ENCODE assay signal across 16 mouse cellular contexts in the genomic region with DNA sequence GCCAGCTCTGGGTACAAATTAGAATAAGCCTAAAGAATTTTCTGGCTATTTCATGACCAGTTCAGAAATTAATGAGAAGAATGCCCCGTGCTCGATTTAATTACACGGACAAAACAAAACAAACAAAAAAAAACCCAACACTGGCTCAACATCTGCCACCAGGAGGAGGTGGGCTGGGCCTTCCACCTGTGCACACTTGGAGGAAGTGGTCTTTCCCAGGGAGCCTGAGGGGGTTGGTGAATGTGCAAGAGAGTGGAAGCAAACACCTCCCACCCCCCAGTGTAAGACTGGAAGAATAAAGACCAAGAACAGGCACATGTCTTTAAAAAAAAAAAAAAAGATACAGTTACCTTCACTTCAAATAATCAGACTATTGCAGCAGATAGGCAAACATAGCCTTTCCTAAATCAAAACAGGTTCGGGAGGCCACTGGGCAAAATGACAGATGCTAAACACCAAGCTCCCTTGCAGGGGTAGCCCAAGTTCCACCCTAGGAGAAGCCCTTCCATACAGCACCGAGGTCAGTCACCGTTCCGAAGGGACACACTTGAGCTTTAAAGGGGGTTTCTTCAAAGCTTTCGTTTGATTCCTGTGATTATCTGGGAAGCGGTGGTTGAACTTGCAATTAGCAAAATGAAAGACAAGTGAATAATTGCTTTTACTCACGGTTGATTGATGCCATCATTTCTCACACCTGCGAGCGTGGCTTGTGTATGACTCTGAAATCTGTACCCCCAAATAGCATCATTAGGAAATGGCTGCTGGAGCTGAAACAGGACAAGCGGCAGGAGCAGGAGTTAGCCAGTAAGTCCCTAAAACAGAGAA. TPM values are rescaled to one million over a fixed set of nuclear protein-coding genes. Genes with fewer than 3 reads are reported as not detected.
DNase-seq lines count a peak whose midpoint lies in the region; ATAC-seq and TF ChIP-seq lines count a peak whose summit lies in the region.
"Had no signal": no experiment of that assay in that cellular context is flagged by ENCODE, and none has a peak within 500 bp of the region (broad histone marks: within the 10 kb centered on the region; RNA-seq: fewer than 3 reads in every experiment).

No protein-coding gene starts in this region.

- H3K36me3 ChIP-seq in hindbrain, embryonic 12.5 days = peaks cover 4% of the 10 kb centered on the region; the same call in 1 of the 2 replicates
- H3K36me3 ChIP-seq in hindbrain, embryonic 16.5 days (ENCODE audit: control insufficient read depth, insufficient read depth, low read length) = no peaks in the 10 kb centered on the region
- H3K36me3 ChIP-seq in forebrain, embryonic 14.5 days (ENCODE audit: control insufficient read depth, insufficient read depth, low read length) = 0 out of 2 replicates have a peak, but pooled peaks cover 3% of the 10 kb centered on the region
- H3K36me3 ChIP-seq in midbrain, embryonic 14.5 days (ENCODE audit: control insufficient read depth, insufficient read depth, low read length) = no peaks in the 10 kb centered on the region; the same call in 1 of the 2 replicates
- H3K36me3 ChIP-seq in kidney, adult 2 months (ENCODE audit: control insufficient read depth, insufficient read depth, low read length) = no peaks in the 10 kb centered on the region
- H3K36me3 ChIP-seq: G1E had no signal

- no peak overlapping the region for H3K4me3 ChIP-seq in hindbrain, embryonic 12.5 days
- no peak overlapping the region for H3K4me3 ChIP-seq in hindbrain, embryonic 16.5 days (ENCODE audit: low read length)
- no peak overlapping the region for H3K4me3 ChIP-seq in forebrain, embryonic 14.5 days (ENCODE audit: low read depth, low read length)
- no peak overlapping the region for H3K4me3 ChIP-seq in midbrain, embryonic 14.5 days (replicated peaks; ENCODE audit: low read depth, low read length)
- H3K4me3 ChIP-seq in kidney, adult 2 months (ENCODE audit: insufficient read depth, low read depth, low read length) = no peak overlapping the region
- H3K4me3 ChIP-seq: gastrocnemius, adult 2 months had no signal

- no peak overlapping the region for H3K9ac ChIP-seq in hindbrain, embryonic 12.5 days
- no peak overlapping the region for H3K9ac ChIP-seq in hindbrain, embryonic 16.5 days (ENCODE audit: low read depth, low read length)
- no peak overlapping the region; the same call in 1 of the 2 replicates for H3K9ac ChIP-seq in forebrain, embryonic 14.5 days (ENCODE audit: low read length)
- H3K9ac ChIP-seq in midbrain, embryonic 14.5 days (replicated peaks; ENCODE audit: low read length) = no peak overlapping the region
- H3K9ac ChIP-seq: lung, embryonic 14.5 days had no signal

- H3K4me1 ChIP-seq in hindbrain, embryonic 12.5 days = peaks cover 29% of the 10 kb centered on the region
- peaks cover 15% of the 10 kb centered on the region for H3K4me1 ChIP-seq in hindbrain, embryonic 16.5 days (ENCODE audit: control insufficient read depth, insufficient read depth, low read depth, low read length)
- H3K4me1 ChIP-seq in forebrain, embryonic 14.5 days (ENCODE audit: control insufficient read depth, insufficient read depth, low read length) = peaks cover 22% of the 10 kb centered on the region
- peaks cover 19% of the 10 kb centered on the region for H3K4me1 ChIP-seq in midbrain, embryonic 14.5 days (ENCODE audit: control insufficient read depth, insufficient read depth, low read length)
- H3K4me1 ChIP-seq in kidney, adult 2 months (ENCODE audit: control insufficient read depth, insufficient read depth, low read length) = no peaks in the 10 kb centered on the region

- 32% methylated on average over 13 of the region's 13 CpGs for WGBS in hindbrain, embryonic 12.5 days
- 28% methylated on average over 13 of the region's 13 CpGs for WGBS in hindbrain, embryonic 16.5 days
- 4% methylated on average over 13 of the region's 13 CpGs for WGBS in forebrain, embryonic 14.5 days
- 35% methylated on average over 13 of the region's 13 CpGs for WGBS in midbrain, embryonic 14.5 days
- WGBS in kidney, adult 2 months = 50% methylated on average over 13 of the region's 13 CpGs

- DNase-seq in ZHBTc4 (ENCODE audit: low read depth, low spot score) = peak; percentile 40
- DNase-seq in forebrain, embryonic 14.5 days (ENCODE audit: low spot score) = peak; percentile 48
- DNase-seq in midbrain, embryonic 14.5 days = peak; percentile 21
- DNase-seq in layer of hippocampus, adult 8-10 months (ENCODE audit: low spot score in 2 of 2) = no peak
- DNase-seq in kidney, adult 2 months = no peak
- DNase-seq: adrenal gland, postnatal 14 days; cerebellum, adult 9-10 months; gastrocnemius, adult 2 months; heart, adult 18-20 months; kidney, adult 9 months; liver; lung, embryonic 14.5 days; right cerebral cortex, postnatal 4 days had no signal

- no peak for ATAC-seq in hindbrain, embryonic 12.5 days (ENCODE audit: low FRiP score)
- ATAC-seq in hindbrain, embryonic 16.5 days = no peak
- no peak for ATAC-seq in forebrain, embryonic 14.5 days
- ATAC-seq in midbrain, embryonic 14.5 days (ENCODE audit: low FRiP score, low TSS enrichment) = no peak

- peak overlapping the region; percentile 30 for H3K27ac ChIP-seq in hindbrain, embryonic 12.5 days
- H3K27ac ChIP-seq in hindbrain, embryonic 16.5 days (ENCODE audit: low read depth, low read length) = no peak overlapping the region
- H3K27ac ChIP-seq in forebrain, embryonic 14.5 days (ENCODE audit: low read depth, low read length) = no peak overlapping the region
- no peak overlapping the region for H3K27ac ChIP-seq in midbrain, embryonic 14.5 days (replicated peaks; ENCODE audit: low read depth, low read length)
- no peak overlapping the region for H3K27ac ChIP-seq in kidney, adult 2 months (ENCODE audit: insufficient read depth, low read depth, low read length)
- H3K27ac ChIP-seq: gastrocnemius, adult 2 months had no signal

- no peak for TF ChIP-seq CTCF in kidney, adult 2 months (conservative IDR thresholded peaks at IDR 0.05; ENCODE audit: insufficient read depth, insufficient read length, low read depth, low read length)

- no peaks in the 10 kb centered on the region; the same call in 1 of the 2 replicates for H3K27me3 ChIP-seq in hindbrain, embryonic 12.5 days
- H3K27me3 ChIP-seq in hindbrain, embryonic 16.5 days (replicated peaks; ENCODE audit: control insufficient read depth, insufficient read depth, low read length) = no peaks in the 10 kb centered on the region
- 0 out of 2 replicates have a peak, but pooled peaks cover 4% of the 10 kb centered on the region for H3K27me3 ChIP-seq in forebrain, embryonic 14.5 days (replicated peaks; ENCODE audit: control insufficient read depth, insufficient read depth, low read length)
- H3K27me3 ChIP-seq in midbrain, embryonic 14.5 days (ENCODE audit: control insufficient read depth, insufficient read depth, low read length) = no peaks in the 10 kb centered on the region
- no peaks in the 10 kb centered on the region for H3K27me3 ChIP-seq in kidney, adult 2 months (replicated peaks; ENCODE audit: control insufficient read depth, insufficient read depth, low read length)

- no peaks in the 10 kb centered on the region for H3K9me3 ChIP-seq in hindbrain, embryonic 12.5 days (replicated peaks)
- no peaks in the 10 kb centered on the region for H3K9me3 ChIP-seq in hindbrain, embryonic 16.5 days (ENCODE audit: control insufficient read depth, low read length)
- no peaks in the 10 kb centered on the region for H3K9me3 ChIP-seq in forebrain, embryonic 14.5 days (replicated peaks; ENCODE audit: control insufficient read depth, low read length)
- H3K9me3 ChIP-seq in midbrain, embryonic 14.5 days (ENCODE audit: control insufficient read depth, low read length) = no peaks in the 10 kb centered on the region
- H3K9me3 ChIP-seq: G1E had no signal

- TF ChIP-seq POLR2A in kidney, adult 2 months (IDR thresholded peaks at IDR 0.05; ENCODE audit: low read depth, low read length) = no peak

- H3K4me2 ChIP-seq in hindbrain, embryonic 12.5 days (replicated peaks) = no peak overlapping the region; the same call in 1 of the 2 replicates
- H3K4me2 ChIP-seq in hindbrain, embryonic 16.5 days (ENCODE audit: low read length) = no peak overlapping the region
- H3K4me2 ChIP-seq in forebrain, embryonic 14.5 days (ENCODE audit: low read length) = peak overlapping the region; percentile 30
- H3K4me2 ChIP-seq in midbrain, embryonic 14.5 days (ENCODE audit: low read length) = 0 out of 2 replicates have a peak overlapping the region, but pooled peaks have one; percentile 2
- H3K4me2 ChIP-seq: lung, embryonic 14.5 days had no signal

RNA-seq across cellular contexts. Expression of a gene that starts 57.6 kb away (rescaled TPM):
- 42.4 and 44.9 TPM in 2 replicates for polyA plus RNA-seq in hindbrain, embryonic 12.5 days (2016; fragmentation: Nextera tagmentation; extraction: Ambion mirVana)
- 43.0 and 48.3 TPM in 2 replicates for polyA plus RNA-seq in hindbrain, embryonic 16.5 days (2015; fragmentation: Nextera tagmentation; extraction: Ambion mirVana)
- 31.2 and 36.8 TPM in 2 replicates for polyA plus RNA-seq in forebrain, embryonic 14.5 days (2014; fragmentation: Nextera tagmentation; extraction: Ambion mirVana)
- 44.7 and 48.5 TPM in 2 replicates for polyA plus RNA-seq in midbrain, embryonic 14.5 days (2014; fragmentation: Nextera tagmentation; extraction: Ambion mirVana)
- 10 to 100 TPM; 36.1 to 51.0 (median 45.1) TPM for total RNA-seq in layer of hippocampus, adult 8-10 months (2022)
- polyA plus RNA-seq in kidney, adult 2 months (2012; rRNA removed) = 12.2 and 13.6 TPM in 2 replicates

Comparison
In these comparisons a context has a peak if more than half of its experiments do, and no peak if none do; other contexts are left out.
1. H3K4me2 ChIP-seq: peak in forebrain, embryonic 14.5 days (single experiment) and midbrain, embryonic 14.5 days (single experiment); none in hindbrain, embryonic 12.5 days (single experiment) and hindbrain, embryonic 16.5 days (single experiment).
2. DNase-seq: peak in ZHBTc4 (single experiment), forebrain, embryonic 14.5 days (single experiment) and midbrain, embryonic 14.5 days (single experiment); none in layer of hippocampus, adult 8-10 months (0 of 2) and kidney, adult 2 months (single experiment).